Mouse (Mus musculus) left cerebral cortex, adult 18-20 months (tissue): ENCODE results near the gene Sort1. TPM values are rescaled to one million over a fixed set of nuclear protein-coding genes. Genes with fewer than 3 reads are reported as not detected.

Experiments
- DNase-seq, 2 experiments: peaks; one replicate each; pipeline ENCODE4 v3.0.0; 2021 to 2022; ENCODE audit warnings: low spot score in 2 of 2, mixed read lengths in 1 of 2
- total RNA-seq, 2 experiments: library from RNA; stranded (reverse); gene quantifications; 2 replicates each; pipeline ENCODE4 v1.2.3; 2021

The Sort1 gene
- total RNA-seq, 2 experiments from 2014 or later, result 305 to 320 TPM

DNA sequence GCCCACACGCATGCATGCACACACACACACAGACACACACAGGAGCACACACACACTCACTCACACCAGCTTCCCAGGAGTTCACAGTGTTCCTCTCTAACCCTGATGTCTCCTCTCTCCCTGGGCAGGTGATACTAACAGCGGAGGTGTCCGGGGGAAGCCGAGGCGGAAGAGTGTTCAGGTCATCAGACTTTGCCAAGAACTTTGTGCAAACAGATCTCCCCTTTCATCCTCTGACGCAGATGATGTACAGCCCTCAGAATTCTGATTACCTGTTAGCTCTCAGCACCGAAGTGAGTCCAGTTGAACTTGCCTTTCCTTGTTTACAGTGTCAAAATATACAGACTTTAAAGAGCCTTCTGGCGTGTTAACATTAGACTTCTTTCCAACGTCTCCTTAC lies 41.6 kb downstream of the Sort1 start:
- no peak for DNase-seq

DNA sequence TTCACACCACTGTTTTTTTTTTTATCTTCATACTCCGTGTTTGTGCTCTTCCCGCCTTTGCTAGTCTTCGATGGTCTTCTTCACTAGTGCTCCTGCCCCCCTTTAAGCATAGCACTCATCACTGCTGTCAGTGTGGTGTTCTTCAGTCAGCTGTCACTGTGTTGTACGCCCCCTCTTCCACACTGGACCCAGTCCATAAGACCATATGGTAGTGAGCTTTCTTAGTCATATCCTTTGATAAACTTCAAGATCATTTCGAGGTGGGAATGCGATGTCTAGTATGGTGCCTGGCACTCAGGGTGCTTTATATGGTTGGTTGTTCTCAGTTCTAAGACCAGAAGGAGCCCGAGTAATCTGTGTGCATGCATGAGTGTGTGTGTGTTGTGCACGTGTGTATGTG lies 43.4 kb downstream of the Sort1 start:
- peak; percentile 45 to 54 for DNase-seq

DNA sequence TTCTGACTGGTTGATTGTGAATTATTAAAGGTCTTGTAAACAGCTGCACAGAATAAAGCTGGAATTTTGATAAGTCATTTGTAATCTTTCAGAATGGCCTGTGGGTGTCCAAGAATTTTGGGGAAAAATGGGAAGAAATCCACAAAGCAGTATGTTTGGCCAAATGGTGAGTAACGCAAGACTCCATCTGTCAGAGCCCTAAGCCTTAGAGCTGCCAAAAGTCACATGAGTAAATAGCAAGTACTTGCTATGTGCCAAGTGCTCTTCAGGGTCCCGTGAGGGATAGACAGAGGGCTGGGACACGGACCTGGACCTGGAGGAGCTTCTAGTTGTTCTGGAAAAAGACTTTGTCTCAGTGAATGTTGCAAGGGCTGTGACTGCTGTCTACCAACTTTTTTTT lies 44.0 kb downstream of the Sort1 start:
- DNase-seq, result no peak

DNA sequence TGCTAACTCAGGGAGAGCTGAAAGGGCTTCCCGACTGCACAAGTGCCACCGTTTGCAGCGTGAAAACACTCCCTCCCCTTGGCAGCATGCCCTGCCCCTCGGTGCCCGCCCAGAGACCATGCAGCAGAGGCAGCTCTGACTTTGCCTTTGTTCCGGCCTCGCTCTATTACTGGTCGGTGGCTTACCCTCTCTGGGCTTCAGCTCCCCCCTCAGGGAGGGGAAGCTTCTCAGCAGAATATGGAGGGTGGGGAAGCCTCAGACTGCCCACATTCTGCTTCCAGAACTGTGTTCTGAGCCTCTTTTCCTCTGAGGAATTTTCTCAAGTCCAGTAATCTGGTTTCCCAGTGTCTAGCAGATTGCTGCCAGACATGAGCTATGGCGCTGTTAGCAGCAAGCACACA lies 44.6 kb downstream of the Sort1 start:
- peak; percentile 53 to 56 for DNase-seq

DNA sequence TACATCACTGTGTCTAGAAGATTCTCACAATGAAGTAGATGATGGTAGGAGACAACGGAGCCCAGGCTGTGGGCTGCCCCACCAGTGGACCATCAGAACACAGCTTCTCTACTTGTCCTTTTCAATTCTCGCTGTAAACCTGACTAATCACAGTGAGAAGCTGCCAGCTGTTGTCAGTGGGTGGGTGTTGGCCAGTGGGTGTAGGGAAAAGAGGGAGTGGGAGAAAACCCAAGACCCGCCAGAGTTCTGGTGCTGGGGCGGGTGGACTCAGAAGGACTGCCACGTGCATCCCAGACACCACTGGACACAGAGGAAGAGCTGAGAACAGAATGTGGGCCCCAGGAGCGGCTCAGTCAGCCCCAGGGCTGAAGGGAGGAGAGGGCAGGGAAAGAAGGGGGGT lies 46.9 kb downstream of the Sort1 start:
- DNase-seq, result peak; percentile 63 to 65

DNA sequence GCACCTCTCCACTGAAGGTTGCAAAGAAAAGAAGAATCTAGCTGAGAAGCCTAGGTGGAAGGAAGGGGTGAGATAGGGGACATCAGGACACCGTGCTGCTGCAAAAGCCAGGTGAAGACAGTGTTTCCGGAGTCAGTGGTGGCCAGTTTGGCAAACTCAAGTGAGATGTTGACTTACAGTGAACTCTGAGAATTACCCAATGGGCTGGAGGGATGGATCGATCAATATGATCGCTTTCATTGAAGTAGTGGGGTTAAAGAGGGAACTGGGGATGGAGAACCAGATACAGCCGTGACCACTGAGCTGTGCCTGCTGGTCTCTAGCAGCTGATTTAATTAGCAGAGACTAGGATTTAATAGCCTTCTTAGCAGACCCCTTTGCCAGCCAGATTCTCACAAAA lies 53.0 kb downstream of the Sort1 start:
- DNase-seq, result no peak

DNA sequence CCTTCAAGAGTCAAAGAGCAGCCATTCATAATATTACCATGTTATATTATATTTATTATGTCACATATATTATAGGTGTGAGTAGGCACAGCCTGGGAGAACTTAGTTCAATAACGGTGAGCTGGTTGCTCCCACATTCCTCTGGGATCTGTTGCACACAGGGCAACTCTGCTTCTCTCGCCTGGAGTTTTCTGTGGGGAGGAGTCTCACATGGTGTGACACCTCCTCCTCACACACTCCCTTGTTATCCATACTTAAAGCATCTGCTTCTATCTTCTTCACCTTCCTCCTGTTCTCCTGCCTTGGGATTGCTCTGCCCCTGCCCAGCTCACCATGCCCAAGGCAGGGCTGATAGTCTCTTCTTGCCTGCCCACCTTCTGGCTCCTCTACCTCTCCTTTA lies 57.2 kb downstream of the Sort1 start:
- no peak for DNase-seq

DNA sequence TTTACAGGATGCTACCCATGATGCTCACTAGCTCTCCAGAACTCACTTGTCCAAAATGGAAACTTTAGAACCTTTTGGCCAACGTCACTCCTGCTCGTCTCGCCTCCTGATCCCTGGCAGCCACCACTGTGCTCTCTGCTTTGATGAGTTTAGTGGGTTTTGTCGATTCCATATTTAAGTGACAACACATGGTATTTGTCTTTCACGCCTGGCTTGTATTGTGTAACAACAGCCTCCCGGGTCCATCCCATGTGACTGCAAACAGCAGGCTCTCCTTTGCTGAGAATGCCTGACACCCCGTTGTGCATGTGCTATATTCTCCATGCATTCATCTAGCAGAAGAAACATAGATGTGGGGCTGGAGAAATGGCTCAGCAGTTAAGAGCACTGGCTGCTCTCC lies 58.3 kb downstream of the Sort1 start:
- no peak for DNase-seq

DNA sequence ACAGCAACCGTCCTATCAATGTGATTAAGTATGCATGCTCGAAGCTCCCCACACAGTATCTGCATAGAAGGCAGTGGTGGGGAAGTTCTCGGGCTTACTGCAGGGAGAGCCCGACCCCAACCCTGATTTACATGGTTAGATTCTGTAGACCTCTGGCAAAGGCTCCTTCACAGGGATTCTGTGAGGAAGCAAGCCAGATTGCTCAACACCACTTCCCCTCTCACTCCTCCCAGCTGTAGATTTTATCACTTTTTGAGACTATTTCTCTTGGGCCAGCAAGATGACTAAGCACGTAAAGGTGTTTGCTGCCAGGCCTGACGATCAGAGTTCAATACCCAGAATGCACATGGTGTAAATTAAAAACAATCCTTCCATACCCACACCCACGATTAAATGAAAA lies 62.0 kb downstream of the Sort1 start:
- DNase-seq, result no peak

DNA sequence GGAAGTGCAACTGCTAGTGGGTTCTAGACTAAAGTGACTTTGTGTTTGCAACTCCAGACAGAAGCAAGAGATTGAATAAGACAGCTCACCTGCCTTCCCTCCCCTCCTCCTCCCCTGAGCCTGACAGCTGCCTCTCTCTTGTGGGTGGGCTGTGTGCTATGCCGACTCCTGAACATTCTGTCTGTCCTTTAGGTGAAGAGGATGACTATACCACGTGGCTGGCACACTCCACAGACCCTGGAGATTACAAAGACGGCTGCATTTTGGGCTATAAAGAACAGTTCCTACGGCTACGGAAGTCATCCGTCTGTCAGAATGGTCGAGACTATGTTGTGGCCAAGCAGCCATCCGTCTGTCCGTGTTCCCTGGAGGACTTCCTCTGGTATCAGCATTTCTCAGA lies 64.5 kb downstream of the Sort1 start:
- no peak for DNase-seq

DNA sequence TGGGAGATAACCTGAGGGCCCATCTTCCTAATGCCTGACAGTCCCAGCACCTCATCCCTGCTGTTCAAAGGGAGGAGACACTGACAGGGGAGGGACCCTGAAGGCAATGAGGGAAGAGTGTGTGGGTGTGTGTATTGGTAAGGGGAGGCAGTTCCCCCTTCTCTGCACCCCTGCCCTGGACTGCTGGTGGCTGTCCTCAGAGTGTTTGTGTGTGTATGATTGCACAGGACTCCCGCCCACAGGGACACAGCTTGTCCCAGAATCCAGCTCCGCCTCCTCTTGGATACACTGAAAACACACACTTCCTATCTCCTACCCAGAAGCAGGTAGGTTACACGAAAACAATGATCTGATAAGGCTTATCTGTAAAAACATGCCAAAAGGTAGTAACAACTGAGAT lies 71.4 kb downstream of the Sort1 start:
- DNase-seq, result no peak

DNA sequence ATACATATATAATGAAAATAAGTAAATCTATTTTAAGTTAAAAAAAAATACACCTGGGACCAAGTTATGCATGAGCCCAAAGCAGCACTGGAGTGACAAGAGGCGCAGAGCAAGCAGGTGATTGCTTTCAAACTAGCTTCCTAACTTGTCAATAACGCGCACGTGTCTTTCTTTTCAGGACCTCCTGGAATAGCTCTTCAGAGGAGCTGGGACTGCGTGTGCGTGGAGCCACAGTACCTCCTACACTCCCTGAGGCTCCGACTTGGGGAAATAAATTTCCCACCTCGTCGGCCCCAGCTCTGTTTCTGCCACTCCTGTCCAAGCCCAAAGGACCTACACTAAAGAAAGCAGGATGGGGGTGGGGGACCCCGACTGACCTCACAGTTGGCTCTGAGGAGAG lies 73.2 kb downstream of the Sort1 start:
- no peak for DNase-seq

DNA sequence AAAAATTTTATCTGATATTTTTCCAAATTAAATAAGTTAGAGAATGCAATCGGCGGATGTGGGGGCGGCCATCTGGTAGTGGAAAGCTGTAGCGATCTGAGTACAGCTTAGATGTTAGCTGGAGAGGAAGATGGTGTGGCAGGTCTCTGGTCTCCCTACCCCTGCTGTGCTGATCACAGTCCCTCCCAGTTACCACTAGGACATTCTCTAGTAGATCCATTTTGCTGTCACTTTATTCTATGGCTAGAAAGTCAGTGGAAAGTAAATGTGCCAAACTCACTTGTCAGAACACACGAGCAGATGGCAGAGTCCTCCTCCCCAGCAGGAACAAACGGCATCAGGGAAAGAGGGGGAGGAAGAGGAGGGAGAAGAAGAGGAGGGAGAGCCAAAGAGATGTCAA lies 74.6 kb downstream of the Sort1 start:
- peak; percentile 64 to 68 for DNase-seq

DNA sequence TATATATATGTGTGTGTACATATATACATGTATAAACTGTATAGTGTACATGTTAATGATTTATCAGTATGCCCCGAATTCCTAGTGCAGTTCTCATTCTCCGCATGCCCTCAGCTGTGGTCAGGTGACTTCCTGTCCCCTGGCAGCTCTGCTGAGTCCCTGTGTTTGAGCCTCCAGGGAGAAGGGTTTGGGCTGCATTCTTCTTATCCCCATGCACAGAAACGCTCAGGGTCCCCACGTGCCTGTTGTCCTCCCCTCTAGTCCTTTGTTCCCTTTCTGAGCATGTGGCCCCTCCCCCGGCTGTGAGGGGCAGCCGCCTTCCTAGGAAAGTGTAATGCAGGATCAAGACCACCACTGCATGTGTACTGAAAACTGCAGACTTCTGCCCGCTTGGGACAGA lies 77.0 kb downstream of the Sort1 start:
- DNase-seq, result no peak

DNA sequence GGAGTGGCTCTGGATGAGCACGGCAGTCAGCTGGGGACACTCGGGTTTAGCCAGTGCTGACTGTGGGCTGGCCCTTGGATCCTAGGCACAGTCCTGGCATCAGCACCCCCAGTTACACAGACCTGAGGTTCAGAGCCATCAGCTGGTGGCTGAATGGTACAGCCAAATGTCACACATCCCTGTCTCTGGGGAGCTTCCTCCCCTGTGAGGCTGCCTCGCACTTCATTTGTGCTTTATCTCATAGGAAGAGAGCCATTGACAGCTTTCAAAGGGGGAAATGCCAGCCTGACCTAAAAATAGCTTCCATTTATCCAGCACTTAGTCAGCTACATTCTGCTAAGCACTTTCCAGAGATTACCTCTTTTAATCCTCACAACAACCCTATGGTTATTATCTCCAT lies 79.7 kb downstream of the Sort1 start:
- DNase-seq, result no peak

DNA sequence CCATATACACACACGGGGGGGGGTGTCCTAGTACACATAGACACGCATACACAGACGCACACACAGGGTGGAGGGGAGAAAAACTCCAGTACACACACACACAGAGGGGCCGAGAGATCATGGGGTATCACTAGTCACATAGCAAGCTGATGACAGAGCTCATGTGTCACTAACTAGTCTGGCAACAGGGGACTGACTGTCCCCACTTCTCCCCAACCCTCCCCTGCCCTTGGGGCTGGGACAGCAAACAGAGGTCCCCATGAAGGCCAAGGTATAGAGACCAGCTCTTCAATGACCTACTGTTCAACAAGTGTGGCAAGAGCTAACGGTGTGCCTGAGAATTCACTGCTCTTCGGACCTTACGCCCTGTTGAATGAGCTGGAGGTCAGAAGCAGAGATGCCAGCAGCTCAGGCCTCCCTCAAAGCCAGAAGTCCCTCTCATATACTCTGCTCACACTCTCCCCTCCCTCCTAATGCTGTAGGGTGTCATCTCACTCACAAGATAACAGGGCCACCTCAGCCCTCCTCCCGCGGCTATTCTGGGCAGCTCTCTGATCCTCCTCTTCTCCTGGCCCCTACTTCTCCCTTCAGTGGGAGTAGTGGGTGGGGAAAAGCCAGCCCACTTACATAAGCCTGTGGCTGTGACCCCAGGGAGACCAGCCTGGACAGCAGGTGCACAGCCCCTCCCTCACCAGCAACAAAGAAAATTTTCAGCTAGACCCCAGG lies 80.6 kb downstream of the Sort1 start, which contains the start of gene Mybphl:
Gene Mybphl (plus strand): TSS at position 642 of the 726 bp plus-strand sequence.
- DNase-seq, result no peak

DNA sequence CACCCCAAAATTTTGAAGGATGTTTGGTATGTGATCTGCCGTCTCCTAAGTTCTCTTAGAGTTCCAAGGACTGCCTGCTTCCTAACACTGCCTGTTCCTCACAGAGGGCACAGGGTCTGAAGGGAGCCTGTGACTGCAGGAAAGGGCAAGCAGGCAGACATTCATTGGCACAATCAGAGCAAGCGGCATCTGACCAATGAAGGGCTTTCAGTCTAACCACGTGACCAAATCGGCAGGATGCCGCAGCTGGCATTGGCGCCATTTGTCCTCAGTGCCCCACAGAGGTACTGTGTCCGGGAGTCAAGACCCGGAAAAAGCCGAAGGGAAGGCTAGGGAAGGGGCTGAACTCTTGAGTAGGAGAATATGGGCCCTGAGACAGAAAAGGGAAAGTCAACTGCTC lies 83.3 kb downstream of the Sort1 start:
- no peak for DNase-seq

DNA sequence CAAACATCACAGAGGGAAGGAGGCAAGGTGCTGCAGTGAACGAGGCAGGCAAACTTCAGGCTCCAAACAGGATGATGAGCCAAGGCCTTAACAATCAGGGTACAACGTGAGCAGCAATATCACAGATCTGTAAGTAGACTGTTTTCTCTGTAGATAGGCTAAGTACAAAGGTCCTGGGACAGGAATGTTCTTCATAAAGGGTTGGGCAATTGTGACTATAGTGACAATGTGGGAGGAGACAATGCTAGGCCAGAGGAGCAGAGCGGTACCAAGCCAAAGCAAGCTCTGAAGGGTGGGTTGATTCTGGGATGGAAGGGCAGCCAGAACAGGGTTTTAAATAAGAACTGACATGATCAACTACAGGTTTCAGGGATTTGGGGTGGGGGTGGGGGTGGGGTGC lies 83.9 kb downstream of the Sort1 start:
- DNase-seq, result no peak

DNA sequence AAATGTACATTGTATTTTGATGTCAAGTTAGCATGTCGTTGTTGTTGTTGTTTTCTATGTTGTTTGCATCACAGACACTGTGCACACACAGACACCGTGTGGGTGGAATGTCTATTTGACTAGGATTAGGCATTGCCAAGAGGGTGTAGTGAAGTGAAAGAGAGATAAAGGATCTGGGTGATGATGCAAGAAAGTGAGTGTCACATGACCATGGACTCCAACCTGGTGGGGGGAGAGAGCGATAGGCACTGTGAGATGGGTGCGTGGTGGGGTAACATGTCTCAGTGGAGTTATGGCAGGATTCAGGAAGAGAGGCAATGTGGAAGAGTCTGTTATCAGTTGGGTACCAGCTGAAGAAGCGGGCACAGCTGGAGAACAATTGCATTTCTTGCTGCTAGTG lies 84.8 kb downstream of the Sort1 start:
- DNase-seq, result no peak

DNA sequence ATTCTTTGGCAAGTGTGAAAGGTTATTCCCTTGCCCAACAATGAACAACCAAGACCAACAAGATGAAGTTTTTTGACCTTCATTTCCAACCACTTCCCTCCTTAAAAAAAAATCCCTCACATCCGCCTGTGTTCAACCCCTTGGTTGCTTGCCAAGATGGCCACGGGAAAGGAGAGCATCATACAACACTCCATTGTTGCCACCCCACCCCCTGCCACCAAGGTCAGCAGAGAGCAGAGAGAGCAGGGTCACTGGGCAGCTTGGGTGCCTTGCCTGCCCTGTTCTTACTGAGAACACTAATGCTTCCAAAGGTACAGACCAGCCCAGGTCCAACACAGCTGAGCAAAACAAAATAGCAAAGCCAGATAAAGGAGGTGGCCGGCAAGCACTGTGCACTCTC lies 88.4 kb downstream of the Sort1 start:
- DNase-seq, result no peak

DNA sequence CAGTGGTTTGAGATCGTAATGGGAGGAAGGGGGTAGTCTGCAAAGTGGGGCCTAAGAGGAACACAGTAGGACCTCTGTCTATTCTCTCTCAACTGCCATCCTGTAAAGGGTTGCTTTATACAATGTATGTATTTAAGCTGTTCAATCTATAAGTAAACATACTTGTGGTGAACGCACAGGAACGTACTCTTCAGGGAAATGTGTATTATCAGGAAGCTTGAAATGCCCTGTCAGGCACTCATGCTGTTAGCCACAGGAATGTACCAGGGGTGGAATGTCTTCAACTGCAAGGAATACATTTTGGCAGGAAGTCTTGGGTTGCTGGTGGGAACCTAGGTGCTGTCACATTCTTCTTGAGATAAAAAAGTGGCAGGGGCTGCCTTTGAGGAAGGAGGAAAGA lies 88.8 kb downstream of the Sort1 start:
- DNase-seq, result no peak

DNA sequence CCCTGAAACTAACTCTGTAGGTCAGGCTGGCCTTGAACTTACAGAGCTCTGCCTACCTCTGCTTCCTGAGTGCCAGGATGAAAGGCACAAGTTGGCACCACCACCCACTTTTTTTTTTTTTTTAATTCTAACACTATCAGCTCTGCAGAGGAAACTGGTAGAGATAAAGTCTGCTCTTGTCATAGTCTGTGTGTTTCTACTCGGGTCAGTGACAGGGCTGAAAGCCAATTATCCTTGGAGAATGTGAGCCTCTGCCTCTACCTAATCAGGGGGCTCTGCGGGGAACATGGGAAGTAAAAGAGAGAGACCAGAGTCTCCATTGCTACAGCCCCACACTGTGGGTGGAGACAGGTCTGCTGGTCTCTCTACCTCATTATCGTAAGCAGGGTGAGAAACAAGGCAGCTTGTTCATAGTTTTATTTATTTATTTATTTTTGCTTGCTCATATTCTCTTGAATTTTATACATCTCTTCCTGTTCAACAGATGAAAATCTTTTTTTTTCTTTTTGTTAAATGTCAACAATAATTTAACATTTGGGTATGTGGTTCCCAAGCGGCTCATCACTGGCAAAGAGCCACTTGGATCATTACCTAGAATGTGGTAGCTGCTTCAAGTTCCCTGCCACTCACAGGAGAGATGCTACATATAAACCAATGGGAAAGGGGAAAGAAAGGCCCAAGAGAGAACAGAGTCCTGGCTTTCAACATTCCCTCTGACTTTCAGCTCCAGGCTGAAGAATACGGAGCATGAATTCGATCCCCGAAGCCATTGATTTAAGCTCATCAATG lies 95.2 kb downstream of the Sort1 start:
- no peak for DNase-seq

DNA sequence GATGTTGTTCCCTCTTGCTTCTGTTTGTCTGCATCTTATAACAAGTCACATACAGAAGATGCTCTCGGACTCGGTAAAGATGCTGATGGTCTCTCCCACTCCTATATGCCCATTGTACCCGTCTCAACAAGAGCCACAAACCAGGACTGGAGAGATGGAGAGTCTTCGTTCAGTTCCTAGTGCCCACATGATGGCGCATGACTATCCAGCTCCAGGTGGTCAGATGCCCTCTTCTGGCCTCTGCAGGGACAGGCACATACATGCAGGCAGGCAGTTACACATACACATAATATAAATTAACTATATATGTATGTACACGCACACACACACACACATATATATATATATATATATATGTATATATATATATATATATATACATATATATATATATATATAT lies 96.8 kb downstream of the Sort1 start:
- DNase-seq, result no peak
